Mouse (Mus musculus) heart, adult 11 months (tissue): Measurements from ENCODE around the gene Tor3a.

Experiments
- DNase-seq: peaks from one replicate; pipeline ENCODE4 v3.0.0; 2022

Gene Tor3a

GRCm38 (mm10) chr1:156630965-156631364 lies 43.2 kb downstream of the Tor3a start:
- DNase-seq, result peak; percentile 54

- peak; percentile 64 for DNase-seq
Measured at GRCm38 (mm10) chr1:156629984-156630383, 44.2 kb downstream of the Tor3a start.

- DNase-seq, result peak; percentile 72
Measured at GRCm38 (mm10) chr1:156626729-156627128, 47.4 kb downstream of the Tor3a start.

GRCm38 (mm10) chr1:156624231-156624630 lies 49.9 kb downstream of the Tor3a start:
- no peak for DNase-seq

- DNase-seq, result no peak
Measured at GRCm38 (mm10) chr1:156620951-156621350, 53.2 kb downstream of the Tor3a start.

- DNase-seq, result peak; percentile 84
Measured at GRCm38 (mm10) chr1:156620292-156620909, 53.8 kb downstream of the Tor3a start.

GRCm38 (mm10) chr1:156617811-156618210 lies 56.3 kb downstream of the Tor3a start:
- DNase-seq, result peak; percentile 64

- peak; percentile 86 for DNase-seq
Measured at GRCm38 (mm10) chr1:156616989-156617598, 57.1 kb downstream of the Tor3a start.

GRCm38 (mm10) chr1:156615381-156616133 lies 58.6 kb downstream of the Tor3a start:
- DNase-seq, result peak; percentile 99

GRCm38 (mm10) chr1:156614710-156615109 lies 59.4 kb downstream of the Tor3a start:
- DNase-seq, result peak; percentile 46

- DNase-seq, result peak; percentile 89
Measured at GRCm38 (mm10) chr1:156613855-156614530, 60.2 kb downstream of the Tor3a start.

GRCm38 (mm10) chr1:156610257-156610656 lies 63.9 kb downstream of the Tor3a start:
- DNase-seq, result no peak

- peak; percentile 65 for DNase-seq
Measured at GRCm38 (mm10) chr1:156608496-156608895, 65.7 kb downstream of the Tor3a start.

- peak; percentile 46 for DNase-seq
Measured at GRCm38 (mm10) chr1:156605940-156606339, 68.2 kb downstream of the Tor3a start.

- DNase-seq, result peak; percentile 87
Measured at GRCm38 (mm10) chr1:156605094-156605866, 68.9 kb downstream of the Tor3a start.
